Mouse (Mus musculus) common myeloid progenitor, adult 5-6 weeks (primary cell): ENCODE results near the gene Eml6. TPM values are rescaled to one million over a fixed set of nuclear protein-coding genes. Genes with fewer than 3 reads are reported as not detected.

Experiments used
- ATAC-seq: replicated peaks from 2 replicates; pipeline ENCODE4 v1.8.0; 2016; ENCODE audit warnings: low read depth, mild to moderate bottlenecking, moderate TSS enrichment, inconsistent platforms; ENCODE audit not compliant: poor library complexity, severe bottlenecking
- total RNA-seq: library from RNA; stranded (forward); fragments of 200-1000, 187-1606 nt; gene quantifications from 2 replicates; pipeline ENCODE4 v1.2.3, GENCODE M21; 2017

Gene Eml6
- total RNA-seq, 1 experiment from 2014 or later: 2.5 TPM

DNA sequence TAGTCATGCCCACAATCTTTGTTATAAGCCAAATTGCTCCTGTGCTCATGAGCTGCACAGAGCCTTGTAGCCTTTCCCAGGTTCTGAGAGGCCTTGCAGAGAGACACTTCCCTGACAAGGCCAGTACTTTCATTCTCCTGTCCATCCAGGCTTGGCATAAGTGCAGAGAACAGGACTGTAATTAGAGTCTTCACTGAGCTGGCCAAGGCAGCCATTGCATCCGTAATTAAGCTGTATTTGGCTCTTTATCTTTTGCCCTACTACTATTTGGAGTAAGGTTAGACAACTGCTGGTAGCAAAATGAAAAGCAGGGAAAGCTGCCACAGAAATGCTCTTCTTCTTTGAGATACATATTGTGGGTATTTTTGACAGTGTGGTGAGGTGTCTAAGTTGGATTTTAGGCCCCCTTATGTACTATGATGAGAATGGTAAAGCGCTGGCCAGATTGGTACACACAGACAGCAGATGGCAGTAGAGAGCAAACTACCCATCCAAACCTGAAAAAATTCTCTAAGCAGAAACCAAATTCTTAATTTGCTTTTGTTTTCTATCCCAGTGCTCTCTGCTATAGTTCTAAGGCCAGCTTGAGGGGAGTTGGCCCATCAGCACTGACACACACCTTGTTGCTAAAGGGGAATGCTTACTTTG lies 164.0 kb downstream of the Eml6 start:
- ATAC-seq: peak; percentile 80

- ATAC-seq: no peak
Measured at GRCm38 (mm10) chr11:29861040-29861439, 164.8 kb downstream of the Eml6 start.

DNA sequence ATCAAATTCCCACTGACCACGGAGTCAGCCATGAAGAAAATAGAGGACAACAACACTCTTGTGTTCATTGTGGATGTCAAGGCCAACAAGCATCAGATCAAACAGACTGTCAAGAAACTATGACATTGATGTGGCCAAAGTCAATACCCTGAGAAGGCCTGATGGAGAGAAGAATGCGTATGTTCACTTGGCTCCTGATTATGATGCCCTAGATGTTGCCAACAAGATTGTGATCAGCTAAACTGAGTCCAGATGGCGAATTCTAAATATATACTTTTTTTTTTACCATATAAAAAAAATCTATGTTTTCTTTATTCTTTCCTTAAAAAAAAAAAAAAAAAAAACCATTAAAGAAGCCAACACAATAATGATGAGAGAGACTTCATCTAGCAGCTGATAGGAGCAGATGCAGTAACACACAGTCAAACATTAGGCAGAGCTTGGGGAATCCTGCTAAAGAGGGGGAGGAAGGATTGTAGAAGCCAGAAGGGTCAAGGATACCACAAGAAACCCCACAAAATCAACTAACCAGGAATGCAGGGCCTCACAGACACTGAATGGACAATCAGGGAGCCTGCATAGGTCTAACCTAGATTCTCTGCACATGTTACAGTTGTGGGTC lies 185.1 kb downstream of the Eml6 start:
- ATAC-seq: no peak

GRCm38 (mm10) chr11:29839781-29840180 lies 186.1 kb downstream of the Eml6 start:
- ATAC-seq: peak; percentile 50; the same call in 1 of the 2 replicates

DNA sequence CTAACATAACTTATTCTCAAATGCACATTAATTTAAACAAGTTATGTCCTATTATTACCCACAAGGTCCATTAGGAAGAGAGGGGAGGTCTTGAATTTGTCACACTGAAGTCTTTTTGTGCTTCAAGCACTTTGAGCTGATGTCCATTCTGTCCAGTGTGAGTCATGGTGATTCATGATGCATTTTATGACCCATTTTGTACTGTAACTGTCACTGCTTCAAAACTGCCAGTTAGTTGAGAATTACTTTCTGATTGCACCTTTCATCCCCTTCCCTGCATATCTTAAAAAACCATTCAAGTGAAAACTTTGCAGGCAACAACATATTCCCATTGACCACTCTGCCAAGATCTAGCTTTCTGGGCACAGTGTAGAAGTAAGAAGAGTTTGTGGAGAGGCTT lies 188.8 kb downstream of the Eml6 start:
- no peak for ATAC-seq

GRCm38 (mm10) chr11:29827729-29828128 lies 198.1 kb downstream of the Eml6 start:
- ATAC-seq: no peak

- no peak for ATAC-seq
Measured at GRCm38 (mm10) chr11:29826001-29826400, 199.8 kb downstream of the Eml6 start.

- peak; percentile 31; the same call in 1 of the 2 replicates for ATAC-seq
Measured at GRCm38 (mm10) chr11:29825271-29825718, 200.5 kb downstream of the Eml6 start, which contains the start of gene 4931440F15Rik. 4931440F15Rik (minus strand) TSS chr11:29825668.

DNA sequence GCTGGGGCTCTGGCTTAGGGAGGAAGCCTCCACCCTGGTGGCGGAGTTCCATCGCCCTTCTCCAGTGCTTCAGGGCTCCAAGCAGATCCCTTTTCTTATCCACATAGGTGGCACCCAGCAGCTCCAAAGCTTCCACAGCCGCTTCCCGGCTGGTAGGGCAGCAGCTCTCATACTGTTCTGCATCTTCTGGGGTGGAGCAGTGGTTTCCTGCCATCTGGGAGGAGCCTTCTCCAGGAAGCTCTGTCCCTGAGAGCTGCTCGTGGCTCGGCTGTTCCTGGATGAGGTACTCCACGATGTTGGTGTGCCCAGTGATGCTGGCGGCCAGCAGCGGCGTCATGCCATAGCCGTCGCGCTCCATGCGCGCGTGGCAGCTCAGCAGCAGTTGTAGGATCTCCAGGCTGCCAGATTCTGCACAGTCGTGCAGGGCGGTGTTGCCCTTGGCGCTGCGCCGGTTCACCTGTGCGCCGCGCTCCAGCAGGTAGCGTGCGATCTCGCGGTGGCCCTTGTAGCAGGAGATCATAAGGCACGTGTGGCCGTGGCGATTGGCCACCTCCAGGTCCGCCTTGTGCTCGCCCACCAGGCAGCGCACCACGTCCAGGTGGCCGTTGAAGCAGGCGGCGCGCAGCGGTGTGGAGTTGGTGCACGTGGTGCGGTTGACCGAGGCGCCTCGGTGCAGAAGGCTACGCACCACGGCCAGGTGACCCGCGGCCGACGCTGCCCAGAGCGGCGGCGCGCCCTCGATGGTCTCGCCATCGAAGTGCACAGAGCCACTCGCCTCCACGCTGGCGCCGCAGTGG lies 201.2 kb downstream of the Eml6 start:
- ATAC-seq: peak; percentile 55

DNA sequence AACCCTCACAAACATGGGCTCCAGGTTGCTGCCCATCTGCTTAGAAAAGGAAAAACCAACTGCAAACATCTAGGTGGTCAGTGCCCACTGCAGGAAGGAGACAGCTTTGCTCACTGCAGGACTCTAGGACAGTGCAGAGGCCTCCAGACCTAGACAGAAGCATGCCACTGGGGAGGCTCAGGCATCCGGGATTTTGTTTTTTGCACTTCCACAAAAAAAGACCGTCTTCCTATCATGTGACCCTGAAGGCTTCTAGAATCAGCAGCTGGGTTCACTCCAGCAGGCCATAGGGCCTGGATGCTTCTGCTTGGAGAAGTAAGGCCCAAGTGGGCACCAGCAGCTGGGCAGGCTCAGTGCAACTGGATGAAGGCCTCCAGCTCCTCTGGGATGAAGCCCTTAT lies 202.7 kb downstream of the Eml6 start:
- no peak for ATAC-seq

- ATAC-seq: no peak
Measured at GRCm38 (mm10) chr11:29815670-29816069, 210.2 kb downstream of the Eml6 start.

DNA sequence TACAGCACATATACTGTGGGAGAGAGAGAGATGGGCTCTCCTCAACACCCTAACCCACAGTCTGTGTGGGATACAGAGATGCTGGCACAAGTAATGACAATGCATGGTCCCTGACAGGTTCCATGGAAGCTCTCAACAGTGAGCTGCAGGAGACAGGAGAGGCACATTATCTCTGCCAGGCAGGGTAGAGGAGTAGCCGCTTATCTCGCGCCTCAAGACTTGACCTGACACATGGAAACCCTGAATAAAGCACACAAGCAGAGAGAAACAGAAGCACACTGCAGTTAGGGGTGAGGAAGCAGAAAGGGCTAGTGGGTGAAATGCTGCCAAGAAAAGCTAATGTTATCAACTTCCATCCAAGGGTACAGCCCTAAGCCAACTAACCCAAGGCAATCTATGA lies 210.6 kb downstream of the Eml6 start:
- ATAC-seq: peak; percentile 95

GRCm38 (mm10) chr11:29813267-29813666 lies 212.6 kb downstream of the Eml6 start:
- ATAC-seq: no peak

- no peak for ATAC-seq
Measured at GRCm38 (mm10) chr11:29812475-29812874, 213.4 kb downstream of the Eml6 start.

DNA sequence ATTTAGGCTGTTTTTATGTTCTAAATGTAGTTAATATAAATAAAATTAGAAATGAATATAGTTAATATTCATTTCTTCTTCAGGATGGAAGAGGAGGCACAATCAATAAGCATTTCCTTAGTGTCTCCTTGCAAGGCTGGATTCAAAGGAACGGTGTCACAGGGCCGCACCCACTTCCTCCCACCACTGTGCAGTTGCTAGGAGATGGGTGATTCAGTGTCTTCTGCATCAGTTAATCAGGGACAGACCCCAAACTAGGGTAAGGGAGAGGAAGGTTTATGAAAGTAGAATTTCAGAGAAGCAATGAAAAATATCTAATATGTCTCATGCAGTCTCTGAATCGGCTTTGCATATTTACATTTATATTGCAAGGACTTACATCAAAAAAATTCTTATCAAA lies 215.5 kb downstream of the Eml6 start:
- no peak for ATAC-seq

DNA sequence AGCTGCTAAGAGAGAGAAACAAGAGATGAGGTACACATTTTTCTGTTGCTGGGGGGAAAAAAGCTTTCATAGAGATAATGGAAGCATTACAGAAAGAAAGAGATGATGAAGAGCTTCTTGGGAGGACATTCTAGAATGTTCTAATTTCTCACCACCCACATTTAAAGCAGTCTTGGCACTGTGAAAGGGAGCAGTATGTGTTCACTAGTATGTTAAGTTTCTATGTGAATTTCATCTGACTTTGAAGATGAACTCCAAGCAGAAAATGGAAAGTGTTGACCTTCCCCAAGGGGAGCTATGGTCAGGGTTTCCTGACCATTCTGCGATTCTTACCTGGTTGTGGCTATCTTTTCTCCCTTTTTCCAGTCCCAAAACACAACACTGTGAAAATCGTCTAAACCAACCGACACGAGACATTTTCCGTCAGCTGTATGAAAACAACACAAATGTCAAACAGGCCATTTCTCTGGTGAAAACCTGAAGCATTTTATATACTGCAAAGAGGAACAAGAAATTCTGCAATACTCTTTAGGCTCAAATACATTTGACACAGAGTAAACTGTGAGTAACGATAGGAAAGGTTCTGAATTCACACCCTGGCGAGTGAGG lies 216.7 kb downstream of the Eml6 start:
- ATAC-seq: no peak

DNA sequence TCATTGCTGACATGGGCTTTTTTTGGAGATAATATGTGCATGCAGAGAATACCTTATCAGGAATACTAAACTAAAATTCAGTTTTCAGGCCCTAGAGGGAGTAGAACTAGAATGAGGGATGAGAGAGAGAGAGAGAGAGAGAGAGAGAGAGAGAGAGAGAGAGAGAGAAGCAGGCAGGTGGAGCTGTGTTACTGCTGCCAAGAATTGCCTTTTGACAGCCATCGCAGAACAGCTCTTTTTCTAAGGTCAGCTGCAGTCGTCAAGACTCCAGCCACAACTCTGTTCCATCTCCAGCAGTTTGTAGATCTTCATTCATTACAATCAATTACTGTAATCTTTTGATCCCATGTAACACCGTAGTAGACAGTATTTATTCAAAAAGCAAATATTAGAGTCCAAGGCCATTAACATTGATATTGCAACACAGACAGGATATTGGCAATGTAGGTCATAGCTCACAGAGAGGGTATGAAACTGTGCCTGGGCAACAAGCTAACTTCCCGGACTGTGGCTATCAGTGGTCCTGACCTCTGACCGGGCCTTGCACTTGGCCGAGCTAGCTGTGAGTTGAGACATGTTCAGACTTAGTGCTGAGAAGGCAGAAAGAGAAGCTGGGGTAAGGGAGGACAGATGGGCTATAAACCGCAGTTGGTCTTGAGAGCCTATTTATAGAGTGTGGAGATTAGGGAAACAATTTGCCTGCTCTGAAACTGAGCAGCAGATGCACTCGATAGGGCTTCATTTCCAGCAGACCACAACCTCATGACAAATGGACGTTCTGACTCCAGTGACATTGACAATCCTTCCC lies 217.5 kb downstream of the Eml6 start:
- ATAC-seq: peak; percentile 78

GRCm38 (mm10) chr11:29807325-29807724 lies 218.5 kb downstream of the Eml6 start:
- ATAC-seq: peak; percentile 35
